In the genomic region with DNA sequence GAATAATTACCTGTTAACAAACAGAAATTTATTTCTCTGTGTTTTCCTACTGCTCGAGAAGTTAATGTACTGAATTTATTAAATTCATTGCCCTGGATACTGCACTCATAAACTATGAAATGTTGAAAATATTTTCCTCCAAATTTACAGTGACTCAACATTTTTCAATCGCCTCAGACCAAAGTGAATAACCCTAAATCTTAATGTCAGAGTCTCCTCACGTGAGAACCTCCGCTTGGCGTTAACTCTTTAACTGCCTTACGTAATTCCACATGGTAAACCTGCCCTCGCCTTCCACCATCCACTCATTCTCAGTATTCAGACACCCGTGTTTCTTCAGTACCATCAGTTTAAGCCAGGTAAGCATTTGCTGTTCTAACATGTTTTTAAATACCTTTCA, we compare ENCODE assay signal across 19 mouse cellular contexts.
A peak's percentile ranks its signal among the peaks of the same experiment; 100 is the strongest.
DNase-seq lines count a peak whose midpoint lies in the region; ATAC-seq and TF ChIP-seq lines count a peak whose summit lies in the region.
"Had no signal": no experiment of that assay in that cellular context is flagged by ENCODE, and none has a peak within 500 bp of the region (broad histone marks: within the 10 kb centered on the region; RNA-seq: fewer than 3 reads in every experiment).

No protein-coding gene starts in this region.

- H3K36me3 ChIP-seq in kidney, postnatal 0 days (ENCODE audit: insufficient read depth, low read length) = no peaks in the 10 kb centered on the region
- H3K36me3 ChIP-seq: G1E had no signal

- H3K27ac ChIP-seq in kidney, postnatal 0 days = no peak overlapping the region

- H3K9ac ChIP-seq in kidney, postnatal 0 days (ENCODE audit: low read depth, low read length) = no peak overlapping the region

- no peak overlapping the region for H3K4me2 ChIP-seq in kidney, postnatal 0 days (ENCODE audit: low read length)

- peak; percentile 4 for DNase-seq in kidney, postnatal 0 days (ENCODE audit: low spot score)
- no peak for DNase-seq in kidney, postnatal 14 days
- no peak for DNase-seq in natural killer cell, adult 2 months (ENCODE audit: low spot score in 2 of 2)
- DNase-seq: adrenal gland, adult 2 months; adrenal gland, adult 8-10 months; adrenal gland, postnatal 10 days; adrenal gland, postnatal 14 days; adrenal gland, postnatal 25 days; adrenal gland, postnatal 36 days; B cell, adult 2 months; cerebellum, adult 11 months; cerebellum, adult 11-12 months; cerebellum, adult 18-20 months had no signal

- H3K4me3 ChIP-seq in kidney, postnatal 0 days (replicated peaks; ENCODE audit: low read depth, low read length) = no peak overlapping the region

- WGBS in kidney, postnatal 0 days = 59% methylated on average over 8 of the region's 8 CpGs

- H3K4me1 ChIP-seq in kidney, postnatal 0 days (replicated peaks; ENCODE audit: insufficient read depth, low read length) = no peaks in the 10 kb centered on the region

- ATAC-seq in kidney, postnatal 0 days (replicated peaks; ENCODE audit: low FRiP score, low read depth) = no peak
- ATAC-seq in hematopoietic stem cell, adult 5-6 weeks (replicated peaks in 1 of 2; ENCODE audit: insufficient read depth in 1 of 2, low FRiP score in 2 of 2, low TSS enrichment in 1 of 2, low read depth in 1 of 2, poor library complexity in 2 of 2, severe bottlenecking in 2 of 2) = peak; percentile 64 to 65
- ATAC-seq: activated CD4-positive, CD25-positive, alpha-beta regulatory T cell, adult 4 months; CD4-positive, CD25-positive, alpha-beta regulatory T cell, adult 4 months; Patski had no signal

- no peaks in the 10 kb centered on the region for H3K9me3 ChIP-seq in kidney, postnatal 0 days (replicated peaks; ENCODE audit: low read length)
- H3K9me3 ChIP-seq: G1E had no signal

- no peak for TF ChIP-seq CTCF in kidney, postnatal 0 days (IDR thresholded peaks at IDR 0.05; ENCODE audit: low read depth)

- no peaks in the 10 kb centered on the region for H3K27me3 ChIP-seq in kidney, postnatal 0 days (ENCODE audit: insufficient read depth, low read length)
- H3K27me3 ChIP-seq: CH12.LX had no signal
